Mouse (Mus musculus): ENCODE measurements around the gene Lancl1.
A peak's percentile ranks its signal among the peaks of the same experiment; 100 is the strongest.

The Lancl1 gene

DNA sequence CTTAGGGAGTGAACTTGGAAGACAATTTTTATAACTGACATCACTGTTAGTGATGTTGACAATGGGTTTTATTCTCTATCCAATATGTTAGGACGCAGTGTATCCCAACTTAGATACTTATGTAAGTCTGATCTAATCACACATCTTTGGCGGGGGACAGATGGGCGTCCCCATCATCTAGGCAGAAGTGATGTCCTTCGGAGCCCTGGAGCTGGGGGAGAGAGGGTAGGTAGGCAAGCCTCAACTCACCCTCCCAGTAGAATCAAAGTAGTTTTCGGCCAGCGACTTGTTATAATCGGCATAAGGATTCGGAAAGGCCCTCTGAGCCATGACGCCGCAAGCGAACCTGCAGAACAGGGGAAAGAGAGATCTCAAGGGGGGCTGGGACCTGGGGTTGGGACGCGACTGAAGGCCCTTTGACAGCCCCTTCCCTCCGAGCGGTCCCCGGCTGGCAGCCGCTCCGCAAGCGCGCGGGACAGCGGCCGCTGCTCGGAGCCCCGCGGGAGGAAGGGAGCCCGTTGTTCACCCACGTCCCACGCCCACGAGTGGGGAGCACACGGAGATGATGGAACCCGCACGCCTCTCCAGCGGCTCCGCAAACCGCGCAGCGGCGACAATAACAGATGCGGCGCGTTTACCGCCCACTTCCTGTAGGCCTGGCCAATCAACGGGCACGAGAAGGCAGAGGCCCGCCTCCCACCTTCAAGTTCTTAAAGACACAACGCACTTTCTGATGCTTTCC, at the start of gene Lancl1:
Gene Lancl1, minus strand, starts transcription at position 627 of the 742 bp plus-strand sequence.
- DNase-seq (ENCODE audit: extremely low read depth, low read depth), result peak; percentile 67

DNA sequence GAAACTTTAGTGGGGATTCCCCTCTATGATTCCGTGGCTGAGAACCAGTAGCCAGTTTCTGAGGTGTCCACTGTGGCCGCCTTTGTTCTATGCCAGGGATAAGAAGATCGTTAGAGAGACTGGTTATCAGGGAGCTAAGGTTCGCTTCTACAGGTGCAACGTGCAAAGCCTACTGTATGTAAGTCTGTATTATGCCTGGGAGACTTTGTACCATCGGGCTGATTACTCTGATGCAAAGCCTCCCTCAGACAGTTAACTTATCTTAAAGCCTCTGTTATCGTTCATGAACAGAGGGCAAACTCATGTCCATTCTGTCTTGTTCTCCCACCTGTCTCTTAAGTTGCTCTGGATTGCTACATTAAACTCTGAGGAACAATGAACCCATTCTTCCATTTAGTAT, 40.5 kb upstream of the Lancl1 start:
- no peak for DNase-seq (ENCODE audit: extremely low read depth, low read depth)

DNA sequence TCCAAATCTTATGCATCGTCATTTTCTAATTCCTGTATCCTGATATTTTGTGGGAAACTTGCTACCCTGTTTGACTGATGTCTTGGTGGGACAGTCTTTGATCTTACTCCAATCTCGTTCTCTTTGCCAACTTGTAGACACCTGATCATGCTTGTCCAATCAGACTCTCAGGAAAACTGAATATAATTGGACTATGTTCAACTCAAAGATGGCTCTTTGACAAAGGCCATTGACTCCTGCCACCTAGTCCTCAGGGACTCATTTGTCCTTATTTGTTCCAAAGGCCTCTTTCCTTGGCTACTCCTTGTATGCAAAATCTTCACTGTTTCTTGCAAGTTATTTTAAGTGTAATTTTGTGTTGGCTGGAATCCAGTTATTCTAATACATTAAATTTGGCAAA, 40.0 kb upstream of the Lancl1 start:
- no peak for DNase-seq (ENCODE audit: extremely low read depth, low read depth)

DNA sequence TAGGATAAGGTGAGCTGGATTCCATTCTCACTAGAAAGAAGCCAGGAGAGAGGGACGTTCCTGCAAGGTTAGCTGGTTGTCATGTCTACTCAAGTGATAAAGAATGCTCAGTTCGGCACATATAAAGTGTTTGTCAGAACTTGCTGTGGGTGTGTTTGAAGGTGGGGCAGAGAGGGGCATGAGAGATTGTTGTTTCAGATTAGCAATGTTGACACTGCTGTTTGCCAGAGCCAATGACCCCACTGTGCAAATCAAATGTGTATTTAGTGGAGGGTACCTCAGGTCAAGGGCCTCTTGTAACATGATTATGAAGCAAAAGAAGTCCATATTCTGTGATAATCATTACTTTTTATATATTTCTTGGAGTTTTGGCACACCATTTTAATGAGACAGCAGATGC, 39.1 kb upstream of the Lancl1 start:
- no peak for DNase-seq (ENCODE audit: extremely low read depth, low read depth)

DNA sequence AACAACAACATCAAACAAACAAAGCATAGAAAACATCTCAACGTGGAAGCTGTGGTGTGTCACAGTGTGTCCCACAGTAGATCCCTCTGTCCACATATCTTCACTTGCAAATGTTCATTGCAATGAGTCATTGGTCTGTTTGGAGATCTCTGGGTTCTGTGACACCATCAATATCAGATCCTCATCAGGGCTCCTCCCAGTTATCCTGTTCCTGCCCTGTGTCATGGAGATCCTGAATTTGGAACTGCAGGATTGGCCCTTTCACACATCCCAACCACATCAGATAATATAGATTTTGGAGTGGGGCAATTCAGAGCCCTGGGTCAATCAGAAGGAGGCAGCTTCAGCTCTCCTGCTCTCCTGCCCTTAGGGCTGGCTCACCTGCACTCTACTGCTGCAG, 28.9 kb upstream of the Lancl1 start:
- DNase-seq (ENCODE audit: extremely low read depth, low read depth), result no peak

DNA sequence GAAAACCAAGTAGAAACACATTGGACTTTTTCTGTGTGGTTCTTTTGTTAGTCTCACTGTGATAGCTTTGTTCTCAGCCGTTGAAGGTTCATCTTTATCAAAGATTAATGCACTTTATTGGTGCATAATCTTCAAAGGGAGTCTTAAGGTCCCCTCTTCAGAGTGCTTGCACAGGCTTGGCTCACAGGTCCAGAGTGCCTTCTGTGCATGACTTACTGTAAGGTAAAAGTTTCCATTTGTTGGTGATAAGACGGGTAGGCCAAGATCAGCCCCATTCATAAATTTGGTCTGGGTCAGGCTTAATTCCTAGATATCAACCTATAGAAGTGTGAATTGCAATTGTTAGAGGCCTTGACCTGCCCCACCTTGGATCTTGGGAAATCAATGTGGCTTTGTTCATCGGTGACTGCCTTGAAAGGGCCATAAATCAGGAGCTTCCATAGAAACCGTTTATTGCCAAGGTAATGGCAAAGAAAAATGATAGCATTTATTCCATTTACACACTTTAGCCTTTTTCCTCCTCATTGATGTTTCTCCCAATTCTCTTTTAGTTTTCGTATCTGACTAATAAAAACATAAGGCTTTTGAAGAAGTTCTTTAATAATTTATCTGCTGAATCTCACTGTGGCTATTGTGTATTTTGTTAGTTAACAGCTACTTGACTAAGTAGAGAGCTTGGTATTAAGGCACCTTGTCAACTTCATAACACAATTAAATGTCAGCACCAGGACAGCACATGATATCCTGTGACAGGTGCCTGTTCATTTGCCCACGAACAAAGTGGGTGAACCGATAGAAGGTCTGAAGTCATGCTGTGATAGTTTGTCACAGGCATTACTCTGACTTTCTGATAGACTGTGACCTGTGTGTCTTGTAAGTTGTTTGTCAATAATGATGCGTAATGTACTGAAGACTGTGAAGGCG, 26.9 kb upstream of the Lancl1 start:
- no peak for DNase-seq (ENCODE audit: extremely low read depth, low read depth)

DNA sequence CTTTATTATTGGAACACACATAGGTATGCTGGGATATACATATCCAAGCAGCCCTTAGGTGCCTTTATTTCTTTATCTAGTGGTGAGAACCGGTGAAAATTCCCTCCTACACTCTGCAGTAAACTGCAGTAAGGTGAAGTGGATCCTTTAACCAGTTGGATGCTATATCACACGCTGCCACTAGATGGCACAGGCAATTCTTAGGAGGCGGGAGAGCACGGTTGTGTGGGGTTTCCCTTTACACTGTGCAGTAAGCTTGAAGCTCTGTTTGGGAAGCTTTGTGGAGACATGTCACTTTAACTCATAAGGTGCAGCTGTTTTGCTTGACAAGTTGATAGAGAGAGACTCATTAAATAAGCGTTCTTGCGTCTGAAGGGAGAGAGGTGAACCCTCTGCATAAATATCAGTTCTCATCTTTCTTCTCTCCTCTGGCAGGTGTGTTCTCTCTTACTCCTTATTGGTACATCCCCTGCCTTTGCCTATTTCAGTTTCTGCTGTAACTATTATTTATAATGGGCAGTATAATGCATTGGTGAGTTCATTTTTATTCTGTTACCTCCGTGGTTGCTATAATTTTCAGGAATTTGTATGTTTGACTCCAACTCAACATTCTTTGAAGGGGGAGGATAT, 22.9 kb upstream of the Lancl1 start:
- peak; percentile 37 for DNase-seq (ENCODE audit: extremely low read depth, low read depth)

DNA sequence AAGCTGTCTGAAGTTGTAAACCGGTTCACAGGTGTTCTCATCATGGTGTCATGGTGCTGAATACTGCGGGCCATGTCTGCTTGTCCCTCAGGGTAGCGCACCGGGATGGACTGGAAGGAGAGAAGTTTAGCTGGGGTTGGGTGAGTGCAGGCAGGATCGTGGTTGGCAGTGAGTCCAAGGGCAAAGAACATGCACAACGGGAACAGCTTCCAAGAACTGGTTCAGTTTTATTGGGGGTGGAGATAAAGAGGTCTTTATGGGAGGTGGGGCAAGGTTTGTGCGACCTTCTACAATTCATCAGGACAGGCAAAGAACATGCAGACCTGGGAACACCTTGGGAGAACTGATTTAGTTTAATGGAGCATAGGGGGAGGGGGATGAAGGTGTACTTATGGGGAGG, 17.1 kb upstream of the Lancl1 start:
- DNase-seq (ENCODE audit: extremely low read depth, low read depth), result no peak

DNA sequence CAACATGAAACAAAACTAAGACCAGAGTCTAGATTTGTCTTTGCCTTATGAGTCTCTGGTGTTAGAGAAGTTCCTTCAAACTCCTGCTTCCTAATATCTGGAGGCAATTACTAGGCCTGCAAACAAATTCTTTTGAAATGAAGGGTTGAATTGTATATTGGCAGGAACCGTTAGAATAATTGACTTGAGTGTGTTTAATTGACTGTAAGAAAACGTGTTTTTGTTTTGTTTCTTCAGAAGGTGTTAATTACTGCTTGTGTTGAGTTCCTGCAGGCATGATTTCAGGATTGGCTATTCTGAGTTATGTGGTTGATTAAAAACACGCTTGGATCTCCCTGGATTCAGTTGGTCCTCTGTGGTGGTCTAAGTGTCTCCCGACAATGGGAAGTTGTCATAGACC, 14.0 kb upstream of the Lancl1 start:
- DNase-seq (ENCODE audit: extremely low read depth, low read depth), result no peak

DNA sequence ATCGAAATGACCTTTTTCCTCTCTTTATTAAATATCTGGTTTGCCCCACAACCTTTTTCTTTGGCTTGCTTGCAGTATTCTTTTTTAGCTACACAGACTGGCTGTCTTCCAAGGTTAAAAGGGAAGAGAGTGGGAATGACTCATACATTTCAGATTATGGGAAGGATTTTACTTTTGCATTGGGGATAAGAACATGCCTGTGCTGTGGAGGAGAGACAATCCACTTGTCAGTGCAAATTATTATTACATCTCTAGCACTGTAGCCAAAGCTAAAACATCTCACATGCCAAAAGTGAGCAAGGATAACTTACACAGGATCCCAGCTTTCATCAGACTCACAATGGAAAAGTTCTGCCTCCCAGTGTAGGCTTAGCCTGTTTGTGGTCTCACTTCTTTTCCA, 10.9 kb upstream of the Lancl1 start:
- DNase-seq (ENCODE audit: extremely low read depth, low read depth), result no peak

DNA sequence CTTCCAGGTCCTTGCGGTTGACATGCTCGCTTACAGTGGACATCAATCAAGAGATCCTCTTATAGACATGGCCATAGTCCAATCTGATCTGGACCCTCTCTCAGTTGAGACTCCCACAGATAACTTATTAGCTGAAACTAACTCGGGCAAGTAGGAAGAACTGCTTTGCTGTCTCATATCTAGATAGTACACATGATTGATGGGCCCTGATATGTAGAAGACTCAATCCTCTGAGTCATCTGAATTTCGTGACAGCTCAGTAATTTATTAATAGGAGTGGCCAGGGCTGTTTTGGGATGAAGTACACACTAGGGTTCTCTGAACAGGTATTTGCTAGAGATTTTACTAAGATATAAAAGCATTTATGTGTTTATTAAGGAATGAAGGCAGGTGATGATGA, 10.0 kb upstream of the Lancl1 start:
- no peak for DNase-seq (ENCODE audit: extremely low read depth, low read depth)

DNA sequence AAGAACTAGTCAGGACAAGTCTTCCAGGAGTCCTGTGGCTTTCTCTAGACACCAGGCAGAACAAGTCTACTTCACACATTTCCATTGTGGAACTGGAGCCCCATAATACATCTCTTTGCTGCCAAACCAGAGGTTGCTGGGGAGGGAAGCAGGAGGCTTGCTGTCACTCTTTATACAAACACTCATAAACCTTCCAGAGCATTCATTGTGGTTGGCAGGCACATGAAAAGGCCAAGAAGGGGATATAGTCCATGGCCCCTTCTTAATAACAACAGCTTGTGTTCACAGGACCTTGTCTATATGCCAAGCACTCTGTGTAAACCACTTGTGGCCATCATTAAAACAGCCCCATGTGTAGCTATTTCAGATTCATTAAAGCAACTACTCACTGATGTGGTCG, 6.4 kb upstream of the Lancl1 start:
- DNase-seq (ENCODE audit: extremely low read depth, low read depth), result no peak

DNA sequence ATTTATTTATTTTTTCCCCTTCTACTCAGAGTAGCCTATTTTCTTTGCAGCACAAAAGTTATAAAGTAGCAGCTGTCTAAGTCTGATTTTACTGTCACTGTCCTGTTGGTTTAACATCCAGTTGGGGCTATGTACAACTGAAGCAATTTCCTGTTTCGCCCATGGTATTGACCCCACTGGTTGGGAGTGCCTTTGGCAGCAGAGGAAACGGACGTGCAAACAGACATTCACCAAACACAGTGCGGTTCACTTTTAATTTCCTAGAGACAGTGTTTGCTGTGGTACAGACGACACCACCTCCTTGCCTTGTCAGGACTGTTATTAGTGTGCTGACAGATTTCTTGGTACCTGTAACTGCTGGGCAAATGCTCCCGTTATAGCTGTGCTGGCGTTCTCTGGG, 3.9 kb upstream of the Lancl1 start:
- DNase-seq (ENCODE audit: extremely low read depth, low read depth), result no peak

DNA sequence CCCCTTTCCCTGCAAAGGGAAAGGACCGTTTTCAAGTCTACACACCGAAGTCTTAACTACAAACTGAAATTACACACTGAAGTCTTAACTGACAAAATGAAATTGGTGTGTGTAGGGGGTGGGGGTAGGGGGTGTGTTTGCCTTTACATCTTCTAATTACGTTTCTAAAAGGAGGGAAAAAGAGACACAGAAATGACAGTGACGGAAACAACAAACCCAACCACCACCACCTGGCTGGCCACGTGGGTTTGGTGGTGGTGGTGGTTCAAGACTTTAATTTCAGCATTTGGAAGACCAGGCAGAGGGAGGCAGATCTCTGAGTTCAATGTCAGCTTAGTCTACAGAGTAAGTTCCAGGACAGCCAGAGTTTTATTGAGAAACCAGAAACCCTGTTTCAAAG, 411 bp upstream of the Lancl1 start:
- no peak for DNase-seq (ENCODE audit: extremely low read depth, low read depth)

DNA sequence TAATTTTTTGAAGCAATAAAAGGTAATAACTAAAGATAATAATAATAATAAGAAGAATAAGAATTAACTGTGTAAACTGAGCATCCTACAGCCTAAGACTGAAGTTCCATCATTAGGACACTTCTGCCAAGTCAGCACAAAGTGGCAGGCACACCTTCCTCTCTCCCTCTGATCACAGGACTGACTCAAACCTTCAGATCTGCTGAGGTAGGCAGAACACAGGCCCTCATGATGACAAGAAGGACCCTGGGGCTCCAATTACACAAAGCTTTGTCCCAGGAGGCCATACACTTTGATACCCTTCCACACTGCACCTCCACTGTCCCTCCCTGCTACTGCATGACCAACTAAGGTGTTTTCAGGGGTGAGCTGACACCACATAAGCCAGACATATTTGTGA, 1.5 kb downstream of the Lancl1 start:
- no peak for DNase-seq (ENCODE audit: extremely low read depth, low read depth)

DNA sequence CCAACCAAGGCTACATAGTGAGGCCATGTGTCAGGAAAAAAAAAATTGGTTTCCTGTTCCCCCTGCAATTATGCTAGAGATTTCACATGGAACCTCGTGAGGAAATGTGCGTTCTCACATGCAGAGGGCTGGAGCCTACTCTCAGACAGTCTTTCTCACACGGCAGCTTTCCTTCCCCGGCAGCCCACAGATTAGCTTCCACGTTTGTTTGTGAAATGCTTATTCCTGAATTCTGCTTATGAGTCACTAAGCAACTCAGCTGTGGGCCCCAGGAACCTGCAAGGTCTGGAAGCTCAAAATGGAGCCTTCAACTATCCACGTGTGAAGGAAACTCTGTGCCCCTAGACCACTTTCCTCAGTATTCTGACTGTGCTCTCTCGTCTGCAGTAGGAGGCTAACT, 5.4 kb downstream of the Lancl1 start:
- DNase-seq (ENCODE audit: extremely low read depth, low read depth), result no peak

DNA sequence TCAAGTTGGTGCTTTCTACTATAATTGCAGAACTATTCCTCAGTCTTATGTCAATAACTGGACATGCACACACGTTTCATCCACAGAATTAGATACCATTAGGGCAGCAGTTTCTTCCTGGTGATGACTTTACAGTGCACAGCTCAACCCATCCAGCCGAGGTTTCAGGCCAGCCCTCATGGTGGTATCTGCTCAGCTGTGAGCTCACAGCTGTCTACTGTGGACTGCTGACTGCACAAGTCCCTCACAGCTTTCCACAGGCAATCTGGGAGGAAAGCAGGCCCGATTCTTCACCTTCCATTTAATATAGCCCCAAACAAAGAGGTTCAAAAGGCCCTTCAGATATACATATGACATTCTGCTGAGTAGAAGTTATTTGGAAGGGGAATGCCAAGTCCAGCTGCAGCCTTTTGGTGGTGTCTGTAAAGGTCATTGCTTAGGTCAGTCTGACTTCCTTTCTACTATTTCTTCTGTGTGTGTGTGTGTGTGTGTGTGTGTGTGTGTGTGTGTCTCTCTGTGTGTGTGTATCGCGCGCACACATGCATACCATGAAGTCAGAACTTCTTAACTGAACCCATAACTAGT, 11.7 kb downstream of the Lancl1 start:
- no peak for DNase-seq (ENCODE audit: extremely low read depth, low read depth)

DNA sequence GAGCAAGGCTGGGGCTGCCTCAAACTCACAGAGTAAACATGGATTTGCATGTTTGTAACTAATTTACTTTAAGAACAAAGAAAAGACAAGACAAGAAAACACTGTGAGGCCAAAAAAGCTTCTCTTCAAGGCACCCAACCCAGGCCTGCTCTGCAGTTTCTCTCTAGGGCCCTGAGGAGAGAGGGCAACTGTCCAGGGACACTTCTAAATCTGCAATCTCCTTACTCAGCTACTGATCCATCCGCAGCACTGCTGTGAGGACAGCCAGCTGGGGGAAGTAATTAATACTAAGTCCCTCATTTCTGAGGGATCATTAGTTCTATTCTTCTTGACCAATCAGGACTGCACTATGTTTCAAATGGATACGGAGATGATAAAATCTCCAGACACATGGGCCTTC, 12.5 kb downstream of the Lancl1 start:
- DNase-seq (ENCODE audit: extremely low read depth, low read depth), result no peak

DNA sequence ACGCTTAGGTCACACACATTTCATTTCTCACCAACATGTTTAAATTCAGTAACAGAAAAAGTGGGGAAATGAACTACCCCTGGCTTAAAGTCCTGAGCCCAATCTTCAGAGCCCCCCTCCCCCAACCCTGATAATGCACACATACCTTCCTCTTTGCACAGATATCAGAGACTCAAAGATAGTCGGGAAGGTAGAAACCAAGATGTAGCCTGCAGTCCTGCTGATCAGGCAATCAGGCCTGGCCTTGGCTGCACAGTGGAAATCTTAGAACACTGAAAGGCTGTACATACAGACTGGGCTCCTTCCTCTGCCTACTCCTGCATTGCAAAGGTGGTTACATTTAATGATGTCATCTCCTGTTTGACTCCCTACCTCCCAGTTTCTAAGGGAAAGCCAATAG, 15.9 kb downstream of the Lancl1 start:
- peak; percentile 56 for DNase-seq (ENCODE audit: extremely low read depth, low read depth)

DNA sequence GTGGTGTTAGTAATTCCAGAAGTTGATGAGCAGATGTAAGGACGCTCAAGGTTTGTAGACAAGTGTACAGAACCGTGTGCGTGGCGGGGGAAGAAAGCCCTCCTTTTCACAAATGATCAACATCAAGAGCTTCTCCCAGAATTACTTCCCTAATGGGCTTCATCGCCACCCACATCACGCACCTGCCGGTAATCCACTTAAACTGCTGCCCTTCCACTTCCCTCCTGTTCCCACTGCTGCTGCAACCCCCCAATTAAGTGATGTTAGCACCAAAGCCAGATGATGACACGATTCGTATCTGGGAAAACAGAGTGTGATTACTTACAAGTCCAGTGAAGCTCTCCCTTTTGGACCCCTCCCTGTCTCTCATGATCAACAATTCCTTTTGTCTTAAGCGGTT, 16.6 kb downstream of the Lancl1 start:
- no peak for DNase-seq (ENCODE audit: extremely low read depth, low read depth)

DNA sequence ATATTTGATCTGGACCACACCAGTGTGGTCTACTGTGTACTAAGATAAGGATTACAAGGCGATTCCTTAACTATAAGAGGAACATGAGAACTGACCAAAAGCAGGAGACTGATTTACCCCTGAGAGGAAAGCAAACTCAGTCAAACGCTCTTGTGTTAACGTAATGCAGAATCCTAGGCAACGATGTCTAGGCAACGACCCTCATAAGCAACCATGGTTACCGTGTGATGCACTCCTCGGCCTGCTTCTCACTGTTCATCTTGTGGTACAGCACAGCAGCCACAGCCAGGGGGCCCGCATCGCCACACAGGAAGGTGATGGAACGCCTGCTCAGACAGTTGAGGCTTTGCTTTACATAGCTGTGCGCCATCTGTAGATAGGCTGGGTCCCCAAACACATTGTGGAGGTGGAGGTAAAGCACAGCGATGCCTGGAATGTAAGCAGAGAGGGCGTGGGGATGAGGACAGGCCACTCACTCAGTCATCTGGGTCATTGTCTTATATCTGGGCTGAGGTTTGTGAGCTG, 18.0 kb downstream of the Lancl1 start:
- no peak for DNase-seq (ENCODE audit: extremely low read depth, low read depth)

Data from MEL-GATA-1-ER (cell line).